Mouse (Mus musculus): ENCODE data around the gene Dlgap4. TPM values are rescaled to one million over a fixed set of nuclear protein-coding genes. Genes with fewer than 3 reads are reported as not detected.

The Dlgap4 gene
- total and polyA plus RNA-seq, 3 experiments: 10.4 to 39.6 TPM; not detected in 1

- peaks cover 0 to 4% of the 10 kb centered on the region in 2 experiments; a peak in 3 of 4 replicates for H3K36me3 ChIP-seq (ENCODE audit: control insufficient read depth in 1 of 2, insufficient read depth in 2 of 2, low read length in 2 of 2)
- TF ChIP-seq SMC3 (IDR thresholded peaks at IDR 0.05; ENCODE audit: low read depth, low read length) (no peak), HCFC1 (IDR thresholded peaks at IDR 0.05; ENCODE audit: low read depth, low read length) (no peak), NELFE (IDR thresholded peaks at IDR 0.05; ENCODE audit: low read depth, low read length) (no peak), SIN3A (IDR thresholded peaks at IDR 0.05; ENCODE audit: low read length) (no peak), UBTF (IDR thresholded peaks at IDR 0.05; ENCODE audit: borderline replicate concordance, insufficient read depth, low read depth, low read length) (no peak), CHD1 (IDR thresholded peaks at IDR 0.05; ENCODE audit: low read depth, low read length) (no peak), ELF1 (IDR thresholded peaks at IDR 0.05; ENCODE audit: low read depth, low read length) (no peak), ZNF384 (IDR thresholded peaks at IDR 0.05; ENCODE audit: low read depth, low read length) (no peak), NRF1 (IDR thresholded peaks at IDR 0.05; ENCODE audit: insufficient read depth, low read depth, low read length, poor library complexity, severe bottlenecking) (no peak), RCOR1 (IDR thresholded peaks at IDR 0.05; ENCODE audit: low read depth, low read length) (no peak), MAFK (IDR thresholded peaks at IDR 0.05; ENCODE audit: borderline replicate concordance, low read depth, low read length) (no peak), BHLHE40 (IDR thresholded peaks at IDR 0.05; ENCODE audit: borderline replicate concordance, low read depth, low read length) (no peak), POLR2A (IDR thresholded peaks at IDR 0.05; ENCODE audit: control insufficient read depth in 1 of 2, insufficient read depth in 1 of 2, low read depth in 1 of 2, low read length in 2 of 2, poor library complexity in 1 of 2) (no peak)
- no peak overlapping the region for H3K9ac ChIP-seq (ENCODE audit: control insufficient read depth, low read depth, low read length, poor library complexity, severe bottlenecking)
- no peak overlapping the region for H3K27ac ChIP-seq (ENCODE audit: control insufficient read depth, low read depth, low read length)
- H3K4me3 ChIP-seq (ENCODE audit: control insufficient read depth in 1 of 2, insufficient read depth in 1 of 2, low read depth in 2 of 2, low read length in 2 of 2): no peak overlapping the region
- H3K79me2 ChIP-seq (ENCODE audit: control insufficient read depth, insufficient read depth, low read length, poor library complexity): no peaks in the 10 kb centered on the region
- no peaks in the 10 kb centered on the region for H3K27me3 ChIP-seq (ENCODE audit: control insufficient read depth in 1 of 2, insufficient read depth in 2 of 2, low read length in 2 of 2)
- DNase-seq (ENCODE audit: low read depth, low spot score): no peak
- H3K4me1 ChIP-seq (ENCODE audit: control insufficient read depth in 1 of 2, insufficient read depth in 2 of 2, low read length in 2 of 2): peaks cover 4 to 8% of the 10 kb centered on the region in 2 experiments; a peak in 3 of 4 replicates
- H3K9me3 ChIP-seq (replicated peaks; ENCODE audit: insufficient read depth, low read length): no peaks in the 10 kb centered on the region
Observed at GRCm38 (mm10) chr2:156756937-156757336, 143.4 kb downstream of the Dlgap4 start.

GRCm38 (mm10) chr2:156760843-156761505, 147.5 kb downstream of the Dlgap4 start:
- H3K9ac ChIP-seq (ENCODE audit: control insufficient read depth, low read depth, low read length, poor library complexity, severe bottlenecking): no peak overlapping the region
- H3K9me3 ChIP-seq (replicated peaks; ENCODE audit: insufficient read depth, low read length): no peaks in the 10 kb centered on the region
- no peaks in the 10 kb centered on the region for H3K27me3 ChIP-seq (ENCODE audit: control insufficient read depth in 1 of 2, insufficient read depth in 2 of 2, low read length in 2 of 2)
- peaks cover 0 to 2% of the 10 kb centered on the region in 2 experiments; a peak in 1 of 4 replicates for H3K36me3 ChIP-seq (ENCODE audit: control insufficient read depth in 1 of 2, insufficient read depth in 2 of 2, low read length in 2 of 2)
- peaks cover 3 to 9% of the 10 kb centered on the region in 2 experiments; a peak in 3 of 4 replicates for H3K4me1 ChIP-seq (ENCODE audit: control insufficient read depth in 1 of 2, insufficient read depth in 2 of 2, low read length in 2 of 2)
- H3K79me2 ChIP-seq (ENCODE audit: control insufficient read depth, insufficient read depth, low read length, poor library complexity): no peaks in the 10 kb centered on the region
- TF ChIP-seq MAX (IDR thresholded peaks at IDR 0.05; ENCODE audit: low read length) (no peak), NRF1 (IDR thresholded peaks at IDR 0.05; ENCODE audit: insufficient read depth, low read depth, low read length, poor library complexity, severe bottlenecking) (no peak), ZMIZ1 (IDR thresholded peaks at IDR 0.05; ENCODE audit: low read depth, low read length) (no peak), ZKSCAN1 (IDR thresholded peaks at IDR 0.05; ENCODE audit: low read depth, low read length) (no peak), USF1 (IDR thresholded peaks at IDR 0.05; ENCODE audit: low read depth, low read length) (no peak), ELF1 (IDR thresholded peaks at IDR 0.05; ENCODE audit: low read depth, low read length) (no peak), USF2 (IDR thresholded peaks at IDR 0.05; ENCODE audit: borderline replicate concordance in 1 of 2, insufficient read depth in 1 of 2, low read depth in 1 of 2, low read length in 2 of 2) (no peak), MYC (IDR thresholded peaks at IDR 0.05; ENCODE audit: low read depth, low read length) (no peak)
- H3K4me3 ChIP-seq (ENCODE audit: control insufficient read depth in 1 of 2, insufficient read depth in 1 of 2, low read depth in 2 of 2, low read length in 2 of 2): no peak overlapping the region
- DNase-seq (ENCODE audit: low read depth, low spot score): no peak
- no peak overlapping the region for H3K27ac ChIP-seq (ENCODE audit: control insufficient read depth, low read depth, low read length)
